Mouse (Mus musculus): ENCODE measurements around the gene Psmb2.

GRCm38 (mm10) chr4:126637446-126637845 lies 40.0 kb upstream of the Psmb2 start:
- TF ChIP-seq POLR2A (IDR thresholded peaks at IDR 0.05; ENCODE audit: insufficient read depth, low read depth, low read length) (no peak), CTCF (IDR thresholded peaks at IDR 0.05; ENCODE audit: insufficient read depth, low read depth, low read length) (no peak)

Data from olfactory bulb, adult 2 months (tissue).